In the genomic region with DNA sequence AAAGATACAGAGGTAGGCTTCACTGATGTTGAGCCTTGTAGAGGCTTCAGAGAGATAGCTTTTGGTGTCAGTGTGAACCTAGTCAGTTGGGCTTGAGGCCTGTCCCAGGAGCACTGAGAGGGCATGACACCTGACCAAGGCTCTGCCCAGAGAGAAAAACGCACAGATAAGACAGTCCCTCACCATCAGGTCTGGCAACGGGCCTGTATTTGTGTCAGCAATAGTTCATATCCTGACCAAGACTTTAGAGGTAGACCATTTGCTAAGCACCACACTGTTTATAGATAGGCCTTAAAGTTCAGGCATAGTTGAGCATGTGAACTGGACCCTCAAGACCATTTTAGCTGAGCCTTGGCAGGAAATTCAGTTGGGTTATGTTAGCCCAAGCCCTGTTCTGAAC, we compare ENCODE assay signal across 22 mouse cellular contexts.
DNase-seq lines count a peak whose midpoint lies in the region; ATAC-seq and TF ChIP-seq lines count a peak whose summit lies in the region.
"Had no signal": no experiment of that assay in that cellular context is flagged by ENCODE, and none has a peak within 500 bp of the region (broad histone marks: within the 10 kb centered on the region; RNA-seq: fewer than 3 reads in every experiment).

No protein-coding gene starts in this region.

- no peaks in the 10 kb centered on the region for H3K36me3 ChIP-seq in heart, embryonic 11.5 days (ENCODE audit: control insufficient read depth, insufficient read depth, low read length)
- H3K36me3 ChIP-seq in heart, embryonic 10.5 days, result no peaks in the 10 kb centered on the region
- H3K36me3 ChIP-seq in kidney, embryonic 16.5 days (ENCODE audit: insufficient read depth, low read length), result no peaks in the 10 kb centered on the region
- no peaks in the 10 kb centered on the region for H3K36me3 ChIP-seq in kidney, adult 2 months (ENCODE audit: control insufficient read depth, insufficient read depth, low read length)
- no peaks in the 10 kb centered on the region; the same call in 1 of the 2 replicates for H3K36me3 ChIP-seq in testis, adult 2 months (ENCODE audit: control insufficient read depth, insufficient read depth, low read length)
- H3K36me3 ChIP-seq: G1E had no signal

- H3K4me3 ChIP-seq in heart, embryonic 11.5 days (ENCODE audit: low read depth, low read length), result no peak overlapping the region
- no peak overlapping the region for H3K4me3 ChIP-seq in heart, embryonic 10.5 days
- H3K4me3 ChIP-seq in kidney, embryonic 16.5 days (ENCODE audit: low read length), result no peak overlapping the region
- H3K4me3 ChIP-seq in kidney, adult 2 months (ENCODE audit: insufficient read depth, low read depth, low read length), result no peak overlapping the region
- H3K4me3 ChIP-seq in testis, adult 2 months (ENCODE audit: control insufficient read depth, low read depth, low read length), result no peak overlapping the region

- no peaks in the 10 kb centered on the region for H3K9me3 ChIP-seq in heart, embryonic 11.5 days (replicated peaks; ENCODE audit: control insufficient read depth, low read length)
- no peaks in the 10 kb centered on the region for H3K9me3 ChIP-seq in heart, embryonic 10.5 days
- no peaks in the 10 kb centered on the region for H3K9me3 ChIP-seq in kidney, embryonic 16.5 days (ENCODE audit: low read length)
- H3K9me3 ChIP-seq: G1E had no signal

- 0 out of 2 replicates have a peak, but pooled peaks cover 3% of the 10 kb centered on the region for H3K27me3 ChIP-seq in heart, embryonic 11.5 days (ENCODE audit: control insufficient read depth, insufficient read depth, low read length)
- peaks cover 16% of the 10 kb centered on the region; the same call in 1 of the 2 replicates for H3K27me3 ChIP-seq in heart, embryonic 10.5 days (ENCODE audit: insufficient read depth, poor library complexity, severe bottlenecking)
- H3K27me3 ChIP-seq in kidney, embryonic 16.5 days (ENCODE audit: insufficient read depth, low read length), result no peaks in the 10 kb centered on the region
- no peaks in the 10 kb centered on the region for H3K27me3 ChIP-seq in kidney, adult 2 months (replicated peaks; ENCODE audit: control insufficient read depth, insufficient read depth, low read length)
- no peaks in the 10 kb centered on the region for H3K27me3 ChIP-seq in testis, adult 2 months (ENCODE audit: control insufficient read depth, insufficient read depth, low read length)
- H3K27me3 ChIP-seq: CH12.LX had no signal

- H3K27ac ChIP-seq in heart, embryonic 11.5 days (ENCODE audit: low read depth, low read length), result no peak overlapping the region
- H3K27ac ChIP-seq in heart, embryonic 10.5 days, result no peak overlapping the region
- no peak overlapping the region for H3K27ac ChIP-seq in kidney, embryonic 16.5 days (ENCODE audit: low read length)
- H3K27ac ChIP-seq in kidney, adult 2 months (ENCODE audit: insufficient read depth, low read depth, low read length), result no peak overlapping the region
- peak overlapping the region; percentile 5; the same call in 1 of the 2 replicates for H3K27ac ChIP-seq in testis, adult 2 months (ENCODE audit: control insufficient read depth, insufficient read depth, low read depth, low read length)

- intact Hi-C loops in heart, postnatal 14 days (cut with DNase I), result no loop called here

- peaks cover 4% of the 10 kb centered on the region; the same call in 1 of the 2 replicates for H3K4me1 ChIP-seq in heart, embryonic 11.5 days (ENCODE audit: control insufficient read depth, insufficient read depth, low read length)
- 0 out of 2 replicates have a peak, but pooled peaks cover 8% of the 10 kb centered on the region for H3K4me1 ChIP-seq in heart, embryonic 10.5 days
- H3K4me1 ChIP-seq in kidney, embryonic 16.5 days (ENCODE audit: insufficient read depth, low read length), result no peaks in the 10 kb centered on the region
- H3K4me1 ChIP-seq in kidney, adult 2 months (ENCODE audit: control insufficient read depth, insufficient read depth, low read length), result no peaks in the 10 kb centered on the region
- peaks cover 4% of the 10 kb centered on the region for H3K4me1 ChIP-seq in testis, adult 2 months (ENCODE audit: control insufficient read depth, insufficient read depth, low read length)

- no peak for TF ChIP-seq CTCF in kidney, adult 2 months (conservative IDR thresholded peaks at IDR 0.05; ENCODE audit: insufficient read depth, insufficient read length, low read depth, low read length)
- TF ChIP-seq CTCF in testis, adult 2 months (IDR thresholded peaks at IDR 0.05; ENCODE audit: control insufficient read depth, insufficient read depth, insufficient replicate concordance, low read depth, low read length), result no peak

- no peak overlapping the region for H3K9ac ChIP-seq in heart, embryonic 11.5 days (ENCODE audit: low read depth, low read length)
- H3K9ac ChIP-seq in kidney, embryonic 16.5 days (replicated peaks; ENCODE audit: low read length), result no peak overlapping the region

- TF ChIP-seq POLR2A in kidney, adult 2 months (IDR thresholded peaks at IDR 0.05; ENCODE audit: low read depth, low read length), result no peak
- TF ChIP-seq POLR2A in testis, adult 2 months (IDR thresholded peaks at IDR 0.05; ENCODE audit: control insufficient read depth, low read depth, low read length), result no peak

- WGBS in heart, embryonic 11.5 days (ENCODE audit: insufficient replicate concordance), result 89% methylated on average over 2 of the region's 2 CpGs
- 87% methylated on average over 2 of the region's 2 CpGs for WGBS in heart, embryonic 10.5 days
- 95% methylated on average over 2 of the region's 2 CpGs for WGBS in kidney, embryonic 16.5 days
- 97% methylated on average over 2 of the region's 2 CpGs for WGBS in kidney, adult 2 months

- DNase-seq in heart, adult 11 months, result peak; percentile 73
- peak; percentile 56 for DNase-seq in heart, embryonic 10.5 days (ENCODE audit: low spot score)
- no peak for DNase-seq in heart, postnatal 14 days
- no peak for DNase-seq in kidney, adult 2 months
- no peak for DNase-seq in testis, postnatal 10 days (ENCODE audit: low spot score)
- DNase-seq: adrenal gland, adult 2 months; adrenal gland, adult 8-10 months; adrenal gland, postnatal 10 days; adrenal gland, postnatal 14 days; adrenal gland, postnatal 25 days; adrenal gland, postnatal 36 days; B cell, adult 2 months; cerebellum, adult 11 months; cerebellum, adult 11-12 months had no signal

- H3K4me2 ChIP-seq in heart, embryonic 11.5 days, result no peak overlapping the region
- H3K4me2 ChIP-seq in kidney, embryonic 16.5 days (replicated peaks; ENCODE audit: low read depth, low read length), result no peak overlapping the region

- no peak for ATAC-seq in heart, embryonic 11.5 days (replicated peaks; ENCODE audit: insufficient number of reproducible peaks, low FRiP score, low TSS enrichment)
- peak; percentile 12; the same call in 1 of the 2 replicates for ATAC-seq in kidney, embryonic 16.5 days (ENCODE audit: low FRiP score, low TSS enrichment)
- ATAC-seq: activated CD4-positive, CD25-positive, alpha-beta regulatory T cell, adult 4 months; CD4-positive, CD25-positive, alpha-beta regulatory T cell, adult 4 months; Patski had no signal

Comparison
In these comparisons a context has a peak if more than half of its experiments do, and no peak if none do; other contexts are left out.
1. DNase-seq: peak in heart, adult 11 months (single experiment) and heart, embryonic 10.5 days (single experiment); none in heart, postnatal 14 days (0 of 2), kidney, adult 2 months (single experiment) and testis, postnatal 10 days (single experiment).